Mouse (Mus musculus) urinary bladder, postnatal 0 days (tissue): ENCODE measurements around the gene Olfr70. TPM values are rescaled to one million over a fixed set of nuclear protein-coding genes. Genes with fewer than 3 reads are reported as not detected.

Experiments used
- polyA plus RNA-seq: library from polyadenylated mRNA; unstranded; fragments of >200 nt; fragmentation: Nextera tagmentation; extraction: Ambion mirVana; gene quantifications from 2 replicates; pipeline ENCODE4 v1.2.1, GENCODE M21; 2015

Gene Olfr70
- not detected in 2 replicates for polyA plus RNA-seq

DNA sequence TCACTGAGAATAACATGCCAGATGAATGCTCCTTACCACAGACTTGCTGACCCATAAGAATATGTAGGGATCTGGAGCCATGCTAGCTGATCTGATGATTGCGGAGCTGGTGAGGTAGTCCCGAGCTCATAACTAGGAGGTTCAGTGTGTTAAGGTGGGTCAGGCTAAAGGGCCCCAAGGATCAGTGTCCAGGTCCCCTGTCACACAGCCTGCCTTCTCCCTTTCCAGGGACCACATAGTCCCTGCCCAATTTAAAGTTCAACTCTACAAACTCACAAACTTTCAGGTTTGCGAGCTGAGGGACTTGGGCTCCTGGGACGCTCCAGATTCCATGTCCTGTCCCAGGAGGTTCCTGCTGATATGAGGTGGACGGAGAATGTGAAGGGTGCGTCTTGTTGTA, at the start of gene Olfr70:
TSS of gene Olfr70 (minus strand) at position 101 of the 400 bp plus-strand sequence.

GRCm38 (mm10) chr4:43729794-43730550, 29.4 kb upstream of the Olfr70 start, which contains the start of gene Spaar:
Gene Spaar (plus strand): TSS chr4:43730034.

GRCm38 (mm10) chr4:43726995-43727394, 26.4 kb upstream of the Olfr70 start, which contains the start of gene Hrct1:
Gene Hrct1 (plus strand): TSS chr4:43727188.

DNA sequence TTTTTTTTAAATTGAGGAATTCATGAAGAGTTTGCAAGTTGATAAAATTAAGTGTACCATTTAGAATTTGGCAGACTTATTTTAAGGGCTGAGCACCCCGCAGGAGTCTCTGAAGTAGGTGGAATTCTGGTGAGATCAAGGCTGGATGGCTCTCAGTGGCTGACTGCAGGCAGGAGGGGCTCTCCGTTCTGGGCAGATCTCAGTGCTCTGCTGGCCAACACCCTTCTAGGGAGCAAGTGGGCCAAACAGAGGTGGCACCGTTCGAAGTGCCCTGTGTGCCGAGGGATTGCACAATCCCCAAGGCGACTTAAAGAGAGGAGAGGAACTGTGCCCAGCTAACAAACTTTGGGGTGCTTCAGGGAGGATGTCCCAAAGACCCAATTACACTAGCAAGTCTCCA, 9.3 kb upstream of the Olfr70 start, which contains the start of gene Olfr71:
TSS of gene Olfr71 (minus strand) at position 387 of the 400 bp plus-strand sequence.

GRCm38 (mm10) chr4:43668782-43669427, 31.7 kb downstream of the Olfr70 start, which contains the start of the genes Tmem8b and Fam221b:
Gene Tmem8b (plus strand): TSS chr4:43668971.
Gene Fam221b (minus strand): TSS chr4:43669145.

GRCm38 (mm10) chr4:43656339-43657109, 44.1 kb downstream of the Olfr70 start, which contains the start of gene Hint2:
Gene Hint2 (minus strand): TSS chr4:43656466.

DNA sequence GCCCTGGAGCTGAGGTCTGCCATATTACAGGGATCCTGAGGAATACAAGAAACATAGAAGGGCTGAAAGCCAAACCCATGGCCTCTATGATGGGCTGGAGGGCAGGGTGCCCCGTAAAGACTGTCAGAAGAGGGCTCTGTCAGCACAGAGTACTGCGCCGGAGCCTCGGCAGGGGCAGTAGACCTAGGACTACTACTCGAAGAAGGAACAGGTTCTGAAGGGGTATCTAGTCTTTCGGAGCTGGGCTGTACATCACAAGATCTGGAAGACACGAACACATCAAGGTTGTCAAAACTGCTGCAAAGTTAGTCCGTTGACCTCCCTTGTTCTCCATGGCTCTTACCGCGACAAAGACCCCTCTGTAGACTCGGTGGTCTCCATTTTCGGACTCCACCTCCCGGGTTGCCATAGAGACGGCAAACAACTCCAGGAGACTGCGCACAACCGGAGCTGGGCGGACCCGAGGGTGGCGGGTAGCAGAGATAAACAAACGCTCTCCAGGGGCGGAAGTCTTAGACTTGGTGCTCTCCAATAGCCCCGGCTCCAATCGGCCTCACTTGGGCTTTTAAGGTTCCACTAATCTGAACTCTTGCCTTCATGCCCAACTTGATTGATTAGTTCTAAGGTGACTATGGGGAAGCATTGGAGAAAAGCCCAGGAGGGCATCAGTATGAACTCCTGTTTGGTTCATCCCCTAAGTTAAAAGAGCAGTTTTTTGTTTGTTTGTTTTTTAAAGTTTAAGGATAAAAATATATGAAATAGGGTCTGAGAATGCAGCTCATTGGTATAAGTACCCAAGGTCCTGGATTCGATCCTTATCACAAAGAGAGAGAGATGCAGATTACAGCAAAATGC, 47.2 kb downstream of the Olfr70 start, which contains the start of gene Spag8:
TSS of gene Spag8 (minus strand) at position 434 of the 855 bp plus-strand sequence.

Other genes starting within 250 kb of the Olfr70 start
- gene Cd72, start 246.2 kb downstream of the Olfr70 start, polyA plus RNA-seq: 3.1 and 3.8 TPM in 2 replicates
- gene Sit1, start 217.1 kb downstream of the Olfr70 start, polyA plus RNA-seq: not detected in 2 replicates
- gene Ccdc107, start 207.9 kb downstream of the Olfr70 start, polyA plus RNA-seq: 470 and 488 TPM in 2 replicates
- 13.1 and 13.4 TPM in 2 replicates for gene Arhgef39, start 201.1 kb downstream of the Olfr70 start, polyA plus RNA-seq
- 3.2 TPM in 2 replicates for gene Car9, start 193.8 kb downstream of the Olfr70 start, polyA plus RNA-seq
- gene Tpm2, start 177.0 kb downstream of the Olfr70 start, polyA plus RNA-seq: 9,877 and 11,778 TPM in 2 replicates
- gene Creb3, start 138.5 kb downstream of the Olfr70 start, polyA plus RNA-seq: 87.8 and 96.0 TPM in 2 replicates
- gene Tln1, start 138.1 kb downstream of the Olfr70 start, polyA plus RNA-seq: 176 and 198 TPM in 2 replicates
- gene Rgp1, start 122.1 kb downstream of the Olfr70 start, polyA plus RNA-seq: 12.0 TPM in 2 replicates
- 6.8 and 7.0 TPM in 2 replicates for gene Gba2, start 121.9 kb downstream of the Olfr70 start, polyA plus RNA-seq
- gene Msmp, start 116.3 kb downstream of the Olfr70 start, polyA plus RNA-seq: not detected in 2 replicates
- gene Npr2, start 68.9 kb downstream of the Olfr70 start, polyA plus RNA-seq: 8.3 and 8.5 TPM in 2 replicates
- 0.10 TPM in 1 of 2 replicates, not detected in the other for gene Spag8, start 47.2 kb downstream of the Olfr70 start, polyA plus RNA-seq
- 114 and 122 TPM in 2 replicates for gene Hint2, start 44.3 kb downstream of the Olfr70 start, polyA plus RNA-seq
- 3.0 and 3.4 TPM in 2 replicates for gene Tmem8b, start 31.8 kb downstream of the Olfr70 start, polyA plus RNA-seq
- gene Fam221b, start 31.7 kb downstream of the Olfr70 start, polyA plus RNA-seq: 1.5 and 2.7 TPM in 2 replicates
- not detected in 2 replicates for gene Olfr71, start 9.4 kb upstream of the Olfr70 start, polyA plus RNA-seq
- 6.1 and 7.9 TPM in 2 replicates for gene Hrct1, start 26.4 kb upstream of the Olfr70 start, polyA plus RNA-seq
- gene Spaar, start 29.2 kb upstream of the Olfr70 start, polyA plus RNA-seq: 0.42 and 0.43 TPM in 2 replicates
- not detected in 2 replicates for gene Olfr159, start 70.2 kb upstream of the Olfr70 start, polyA plus RNA-seq
- gene Olfr156, start 123.1 kb upstream of the Olfr70 start, polyA plus RNA-seq: not detected in 2 replicates
- not detected in 2 replicates for gene Olfr157, start 139.4 kb upstream of the Olfr70 start, polyA plus RNA-seq
- not detected in 2 replicates for gene Olfr155, start 150.8 kb upstream of the Olfr70 start, polyA plus RNA-seq
- gene Reck, start 174.7 kb upstream of the Olfr70 start, polyA plus RNA-seq: 11.2 and 15.7 TPM in 2 replicates